Mouse (Mus musculus): ENCODE measurements around the gene Lypd1. TPM values are rescaled to one million over a fixed set of nuclear protein-coding genes. Genes with fewer than 3 reads are reported as not detected.

Gene Lypd1
- 4.3 and 5.3 TPM in 2 replicates for polyA plus RNA-seq (2014; fragmentation: Nextera tagmentation; extraction: Ambion mirVana)

DNA sequence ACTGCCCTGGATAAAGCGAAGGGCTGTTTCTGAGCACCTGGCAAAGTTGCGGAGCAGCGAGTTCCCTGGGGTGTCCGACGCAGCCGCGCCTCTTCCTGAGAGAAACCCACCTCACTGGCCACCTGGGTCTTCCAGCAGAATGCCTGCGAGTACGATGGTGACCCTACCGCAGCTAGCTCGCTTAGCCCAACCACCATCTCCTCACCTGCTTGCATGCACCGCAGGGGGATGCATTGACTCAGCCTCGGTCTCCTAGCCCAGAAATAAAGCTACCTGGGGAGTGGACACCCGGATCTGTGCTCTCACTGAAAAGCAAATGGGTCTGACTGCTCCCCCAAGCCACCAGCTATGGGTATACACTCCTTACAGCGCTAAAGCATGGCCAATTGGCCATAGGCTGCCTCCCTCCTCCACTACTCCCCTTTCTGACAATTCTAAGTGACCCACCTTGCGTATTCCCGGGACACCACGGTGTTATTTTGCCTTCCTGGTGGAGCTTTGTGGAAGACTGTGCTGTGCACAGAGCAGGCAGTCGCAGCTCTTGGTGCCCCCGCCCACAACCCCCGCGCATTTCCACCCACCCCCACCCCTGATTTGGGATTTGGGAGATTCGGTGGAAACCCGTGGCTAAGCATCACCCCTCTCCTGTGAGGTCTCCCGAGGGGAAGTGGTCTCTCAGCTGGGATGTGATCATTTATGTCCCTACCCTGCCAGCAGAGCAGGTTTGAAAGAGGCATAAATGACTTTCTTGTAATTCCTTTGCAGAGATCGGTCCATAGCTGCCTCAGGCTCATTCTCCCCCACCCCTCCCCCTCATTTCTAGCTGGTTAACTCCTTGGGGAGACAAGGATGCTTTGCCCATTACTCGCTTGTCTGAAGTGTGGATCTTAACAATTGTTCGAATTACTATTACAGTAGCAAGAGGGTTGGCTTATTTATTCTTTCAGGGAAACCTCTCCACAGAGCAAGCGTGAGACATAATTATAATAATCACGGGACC is at the start of gene Lypd1:
Gene Lypd1 (minus strand): TSS at position 501 of the 1,000 bp plus-strand sequence.
- no peaks in the 10 kb centered on the region for H3K9me3 ChIP-seq (ENCODE audit: control insufficient read depth, low read length)
- WGBS: 6% methylated on average over 30 of the region's 30 CpGs
- peaks cover 16% of the 10 kb centered on the region for H3K27me3 ChIP-seq (ENCODE audit: control insufficient read depth, insufficient read depth, low read length)

DNA sequence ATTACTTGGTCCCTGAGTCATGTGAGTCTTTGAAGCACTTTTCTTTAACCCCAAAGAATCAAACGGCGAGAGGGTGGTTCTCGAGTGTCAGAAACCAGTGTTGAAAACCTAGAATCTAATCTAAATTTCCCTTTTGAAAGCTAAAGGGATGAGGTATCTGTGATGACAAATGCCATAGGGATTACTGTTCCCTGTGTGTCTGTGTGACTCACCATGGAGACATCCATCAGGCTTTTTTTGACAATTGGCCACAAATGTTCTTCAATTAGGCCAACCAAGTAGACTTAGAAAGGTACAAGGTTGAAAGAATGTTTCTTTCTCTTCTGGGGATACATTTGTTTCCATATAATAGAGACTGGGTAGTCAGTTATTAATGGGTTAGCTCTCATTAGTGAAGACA is 38.1 kb upstream of the Lypd1 start:
- no peak for ATAC-seq (ENCODE audit: low FRiP score)
- WGBS: 82% methylated on average over 3 of the region's 3 CpGs
- no peak overlapping the region for H3K4me3 ChIP-seq (ENCODE audit: low read depth, low read length)

More for the DNA sequence above, at the start of gene Lypd1:
- Histone ChIP-seq H3K4me3 (ENCODE audit: low read depth, low read length) (peak within 1 kb of the TSS; percentile 47), H3K9ac (ENCODE audit: low read length) (peak within 1 kb of the TSS; percentile 56; the same call in 1 of the 2 replicates), H3K4me2 (peak within 1 kb of the TSS; percentile 93), H3K4me1 (ENCODE audit: control insufficient read depth, insufficient read depth, low read length) (peaks cover 20% of the 10 kb centered on the region), H3K36me3 (ENCODE audit: control insufficient read depth, insufficient read depth, low read length) (no peaks in the 10 kb centered on the region), H3K27ac (ENCODE audit: low read depth, low read length) (no peak within 1 kb of the TSS)
- peak; percentile 17; the same call in 1 of the 2 replicates for ATAC-seq (ENCODE audit: low FRiP score)
- peak; percentile 88 for DNase-seq (ENCODE audit: low spot score, missing footprints)

DNA sequence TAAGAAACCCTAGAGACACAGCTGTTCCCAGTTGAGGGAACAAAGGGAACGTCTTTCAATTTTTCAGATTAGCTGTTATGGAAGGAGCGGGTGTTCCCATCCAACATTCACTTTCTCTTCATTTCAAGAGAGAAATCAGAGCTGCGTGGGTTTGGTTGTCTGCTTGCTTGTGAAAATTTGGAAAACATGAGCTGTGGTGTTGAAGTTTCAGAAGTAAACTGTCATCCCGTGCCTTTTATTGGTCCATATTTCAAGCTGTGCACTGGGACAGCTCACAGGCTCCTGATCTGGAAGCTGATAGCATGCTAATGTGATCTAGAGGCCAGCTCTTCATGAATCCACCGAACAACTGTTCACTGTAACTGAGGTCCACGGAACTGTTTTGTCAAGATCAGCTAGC is 36.2 kb upstream of the Lypd1 start:
- Histone ChIP-seq H3K27me3 (ENCODE audit: control insufficient read depth, insufficient read depth, low read length) (no peaks in the 10 kb centered on the region), H3K4me3 (ENCODE audit: low read depth, low read length) (no peak overlapping the region), H3K9me3 (ENCODE audit: control insufficient read depth, low read length) (no peaks in the 10 kb centered on the region), H3K4me2 (no peak overlapping the region), H3K36me3 (ENCODE audit: control insufficient read depth, insufficient read depth, low read length) (no peaks in the 10 kb centered on the region), H3K4me1 (ENCODE audit: control insufficient read depth, insufficient read depth, low read length) (no peaks in the 10 kb centered on the region), H3K27ac (ENCODE audit: low read depth, low read length) (no peak overlapping the region), H3K9ac (ENCODE audit: low read length) (no peak overlapping the region)
- WGBS: 78% methylated on average over 6 of the region's 6 CpGs
- peak; percentile 76 for DNase-seq (ENCODE audit: low spot score, missing footprints)
- no peak for ATAC-seq (ENCODE audit: low FRiP score)

More for the DNA sequence above, 38.1 kb upstream of the Lypd1 start:
- DNase-seq (ENCODE audit: low spot score, missing footprints): no peak
- Histone ChIP-seq H3K27ac (ENCODE audit: low read depth, low read length) (no peak overlapping the region), H3K27me3 (ENCODE audit: control insufficient read depth, insufficient read depth, low read length) (no peaks in the 10 kb centered on the region), H3K4me1 (ENCODE audit: control insufficient read depth, insufficient read depth, low read length) (no peaks in the 10 kb centered on the region), H3K9me3 (ENCODE audit: control insufficient read depth, low read length) (no peaks in the 10 kb centered on the region), H3K4me2 (no peak overlapping the region), H3K36me3 (ENCODE audit: control insufficient read depth, insufficient read depth, low read length) (no peaks in the 10 kb centered on the region), H3K9ac (ENCODE audit: low read length) (no peak overlapping the region)

DNA sequence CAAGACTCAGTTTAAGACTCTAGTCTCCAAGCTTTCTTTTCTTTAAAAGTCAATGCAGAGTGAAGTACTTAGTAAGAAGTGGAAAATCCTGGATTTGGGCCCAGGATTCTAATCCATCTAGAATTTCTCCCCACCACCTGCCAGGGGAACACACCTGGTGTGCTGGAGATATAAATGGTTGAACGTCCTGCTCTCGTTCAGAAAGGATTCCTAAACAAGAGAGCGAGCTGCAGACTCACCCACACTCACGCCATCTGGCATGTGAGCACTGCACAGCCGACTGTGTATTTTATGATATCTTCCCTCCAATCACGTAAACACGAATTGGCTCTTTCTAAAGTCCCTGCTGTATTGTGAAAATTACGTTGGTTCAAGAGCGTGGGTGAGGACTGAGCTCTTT is 32.2 kb upstream of the Lypd1 start:
- Histone ChIP-seq H3K4me1 (ENCODE audit: control insufficient read depth, insufficient read depth, low read length) (no peaks in the 10 kb centered on the region), H3K4me2 (no peak overlapping the region), H3K27me3 (ENCODE audit: control insufficient read depth, insufficient read depth, low read length) (no peaks in the 10 kb centered on the region), H3K4me3 (ENCODE audit: low read depth, low read length) (no peak overlapping the region), H3K27ac (ENCODE audit: low read depth, low read length) (no peak overlapping the region), H3K9me3 (ENCODE audit: control insufficient read depth, low read length) (no peaks in the 10 kb centered on the region), H3K9ac (ENCODE audit: low read length) (no peak overlapping the region), H3K36me3 (ENCODE audit: control insufficient read depth, insufficient read depth, low read length) (no peaks in the 10 kb centered on the region)
- DNase-seq (ENCODE audit: low spot score, missing footprints) (peak; percentile 57), ATAC-seq (ENCODE audit: low FRiP score) (no peak)
- WGBS: 83% methylated on average over 9 of the region's 9 CpGs

DNA sequence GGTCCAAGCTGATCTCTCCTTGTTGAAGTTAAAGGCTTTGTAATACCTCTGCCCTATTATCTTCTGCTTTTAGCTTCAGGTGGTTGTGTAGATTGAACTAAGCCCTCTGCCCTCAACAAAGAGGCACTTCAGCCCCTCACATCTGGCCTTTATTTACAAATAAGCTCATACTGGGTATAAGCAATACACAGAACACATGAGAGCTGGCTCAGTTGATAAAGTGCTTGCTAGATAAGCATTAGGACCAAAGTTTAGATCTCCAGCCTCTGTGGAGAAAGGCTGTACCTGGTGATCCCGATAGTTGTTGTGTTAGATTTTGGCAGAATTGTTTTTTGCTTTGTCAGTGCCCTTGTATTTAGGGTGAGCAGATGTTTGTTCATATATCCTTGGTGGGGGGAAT is 30.4 kb upstream of the Lypd1 start:
- no peaks in the 10 kb centered on the region for H3K36me3 ChIP-seq (ENCODE audit: control insufficient read depth, insufficient read depth, low read length)
- H3K4me3 ChIP-seq (ENCODE audit: low read depth, low read length): no peak overlapping the region
- H3K4me1 ChIP-seq (ENCODE audit: control insufficient read depth, insufficient read depth, low read length): no peaks in the 10 kb centered on the region

DNA sequence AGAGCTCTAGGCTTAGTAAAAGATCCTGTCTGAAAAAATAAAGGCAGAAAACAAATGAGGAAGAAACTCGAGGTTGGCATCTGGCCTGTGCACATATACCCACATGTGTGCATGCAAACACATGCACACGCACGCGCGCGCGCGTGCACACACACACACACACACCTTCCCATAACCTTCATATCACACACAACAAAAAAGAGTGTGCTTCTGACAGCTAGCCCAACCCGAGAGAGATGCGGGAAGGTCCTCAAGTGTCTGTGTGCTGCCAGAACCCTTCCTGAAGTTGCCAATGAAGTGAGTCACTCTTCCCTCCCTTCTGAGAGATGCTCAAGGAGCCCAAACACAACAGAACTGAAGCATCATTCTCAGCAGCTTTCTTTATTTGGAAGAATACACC is 12.6 kb upstream of the Lypd1 start:
- Histone ChIP-seq H3K9me3 (ENCODE audit: control insufficient read depth, low read length) (no peaks in the 10 kb centered on the region), H3K9ac (ENCODE audit: low read length) (no peak overlapping the region)
- ATAC-seq (ENCODE audit: low FRiP score): no peak

More for the DNA sequence above, 30.4 kb upstream of the Lypd1 start:
- H3K9ac ChIP-seq (ENCODE audit: low read length): no peak overlapping the region
- no peak overlapping the region for H3K27ac ChIP-seq (ENCODE audit: low read depth, low read length)
- ATAC-seq (ENCODE audit: low FRiP score) (no peak), DNase-seq (ENCODE audit: low spot score, missing footprints) (peak; percentile 10)
- no peak overlapping the region for H3K4me2 ChIP-seq
- H3K27me3 ChIP-seq (ENCODE audit: control insufficient read depth, insufficient read depth, low read length): no peaks in the 10 kb centered on the region
- WGBS: 95% methylated on average over 1 of the region's 1 CpGs
- H3K9me3 ChIP-seq (ENCODE audit: control insufficient read depth, low read length): no peaks in the 10 kb centered on the region

DNA sequence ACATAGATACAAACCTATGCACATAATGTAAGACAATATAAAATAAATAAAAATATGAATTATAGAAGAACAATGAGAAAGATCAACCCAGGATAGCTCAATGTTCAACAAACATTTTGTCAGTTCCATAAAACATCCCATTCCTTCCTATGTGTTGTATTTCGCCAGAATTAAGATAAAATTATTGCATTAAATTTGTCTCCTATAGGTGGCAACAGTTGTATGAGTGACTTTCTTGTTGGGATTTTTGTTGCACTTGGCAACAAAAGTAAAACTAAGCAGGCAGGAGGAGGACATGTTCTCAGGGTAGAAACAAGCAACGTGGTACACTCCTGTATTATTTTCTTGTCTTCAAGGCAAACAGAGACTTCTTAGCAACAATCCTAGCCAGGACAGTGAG is 10.2 kb upstream of the Lypd1 start:
- ATAC-seq (ENCODE audit: low FRiP score) (no peak), DNase-seq (ENCODE audit: low spot score, missing footprints) (peak; percentile 62)
- Histone ChIP-seq H3K4me3 (ENCODE audit: low read depth, low read length) (no peak overlapping the region), H3K9me3 (ENCODE audit: control insufficient read depth, low read length) (peaks cover 3% of the 10 kb centered on the region; the same call in 1 of the 2 replicates), H3K9ac (ENCODE audit: low read length) (no peak overlapping the region), H3K4me1 (ENCODE audit: control insufficient read depth, insufficient read depth, low read length) (no peaks in the 10 kb centered on the region), H3K27ac (ENCODE audit: low read depth, low read length) (no peak overlapping the region), H3K36me3 (ENCODE audit: control insufficient read depth, insufficient read depth, low read length) (no peaks in the 10 kb centered on the region), H3K4me2 (no peak overlapping the region), H3K27me3 (ENCODE audit: control insufficient read depth, insufficient read depth, low read length) (no peaks in the 10 kb centered on the region)
- WGBS: 79% methylated on average over 2 of the region's 2 CpGs

More for the DNA sequence above, 12.6 kb upstream of the Lypd1 start:
- Histone ChIP-seq H3K4me3 (ENCODE audit: low read depth, low read length) (no peak overlapping the region), H3K36me3 (ENCODE audit: control insufficient read depth, insufficient read depth, low read length) (no peaks in the 10 kb centered on the region), H3K4me1 (ENCODE audit: control insufficient read depth, insufficient read depth, low read length) (no peaks in the 10 kb centered on the region), H3K27me3 (ENCODE audit: control insufficient read depth, insufficient read depth, low read length) (no peaks in the 10 kb centered on the region), H3K27ac (ENCODE audit: low read depth, low read length) (no peak overlapping the region), H3K4me2 (no peak overlapping the region)
- peak; percentile 33 for DNase-seq (ENCODE audit: low spot score, missing footprints)
- 91% methylated on average over 10 of the region's 10 CpGs for WGBS

DNA sequence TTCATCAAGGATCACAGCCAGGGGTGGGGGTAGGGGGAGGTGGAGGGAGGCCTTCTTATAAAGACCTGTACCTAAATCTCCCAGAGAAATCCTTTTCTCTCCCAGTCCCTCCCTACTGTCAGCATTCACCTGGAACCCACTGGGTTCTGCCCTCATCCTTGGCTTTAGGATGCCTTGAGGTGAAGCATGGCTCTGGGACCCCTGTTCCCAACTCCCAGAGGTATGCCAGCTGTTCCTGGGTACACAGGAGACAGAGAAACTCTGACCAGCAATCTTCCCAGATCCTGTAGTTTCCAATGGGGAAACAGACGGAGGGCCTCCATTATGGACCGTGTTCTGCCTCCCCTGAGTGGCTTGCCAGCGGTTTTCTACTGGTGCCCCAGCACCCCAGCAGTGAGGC is 7.8 kb upstream of the Lypd1 start:
- ATAC-seq (ENCODE audit: low FRiP score): no peak
- H3K4me2 ChIP-seq: no peak overlapping the region
- no peak overlapping the region for H3K4me3 ChIP-seq (ENCODE audit: low read depth, low read length)
- peaks cover 3% of the 10 kb centered on the region; the same call in 1 of the 2 replicates for H3K9me3 ChIP-seq (ENCODE audit: control insufficient read depth, low read length)
- no peaks in the 10 kb centered on the region for H3K27me3 ChIP-seq (ENCODE audit: control insufficient read depth, insufficient read depth, low read length)
- H3K27ac ChIP-seq (ENCODE audit: low read depth, low read length): no peak overlapping the region
- no peaks in the 10 kb centered on the region for H3K36me3 ChIP-seq (ENCODE audit: control insufficient read depth, insufficient read depth, low read length)
- DNase-seq (ENCODE audit: low spot score, missing footprints): peak; percentile 66
- H3K4me1 ChIP-seq (ENCODE audit: control insufficient read depth, insufficient read depth, low read length): no peaks in the 10 kb centered on the region
- WGBS: 97% methylated on average over 3 of the region's 3 CpGs
- no peak overlapping the region for H3K9ac ChIP-seq (ENCODE audit: low read length)

DNA sequence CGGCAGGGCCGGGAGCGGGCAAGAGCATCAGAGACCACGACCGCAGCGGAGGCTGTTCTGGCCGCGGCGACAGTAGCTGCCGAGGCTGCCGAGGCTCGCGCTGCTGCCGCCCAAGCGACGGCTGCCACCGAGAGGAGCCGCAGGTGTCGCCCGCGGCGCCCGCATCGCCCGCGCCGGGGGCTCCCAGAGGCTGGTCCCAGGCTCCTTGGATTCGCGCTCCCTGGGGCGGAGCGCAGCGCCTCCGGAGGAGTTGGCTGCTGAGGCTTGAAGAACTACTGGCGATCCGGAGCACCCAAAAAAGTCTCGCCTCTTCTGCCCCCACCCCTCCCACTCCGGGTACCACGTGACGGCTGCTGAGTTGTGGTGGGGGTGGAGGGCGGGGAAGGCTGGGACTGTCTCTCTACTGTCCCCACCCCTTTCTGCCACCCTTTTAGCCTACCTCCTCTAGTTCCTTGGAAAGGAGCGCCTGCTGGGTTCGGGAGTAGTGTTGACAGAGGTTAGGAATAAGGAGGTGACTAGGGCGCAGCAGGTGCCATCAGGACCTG is 928 bp downstream of the Lypd1 start:
- H3K27ac ChIP-seq (ENCODE audit: low read depth, low read length): no peak overlapping the region

More for the DNA sequence above, 928 bp downstream of the Lypd1 start:
- no peaks in the 10 kb centered on the region for H3K36me3 ChIP-seq (ENCODE audit: control insufficient read depth, insufficient read depth, low read length)
- DNase-seq (ENCODE audit: low spot score, missing footprints): peak; percentile 92
- peak overlapping the region; percentile 56; the same call in 1 of the 2 replicates for H3K9ac ChIP-seq (ENCODE audit: low read length)
- peak overlapping the region; percentile 47 for H3K4me3 ChIP-seq (ENCODE audit: low read depth, low read length)
- H3K9me3 ChIP-seq (ENCODE audit: control insufficient read depth, low read length): no peaks in the 10 kb centered on the region
- H3K27me3 ChIP-seq (ENCODE audit: control insufficient read depth, insufficient read depth, low read length): peaks cover 16% of the 10 kb centered on the region
- peaks cover 20% of the 10 kb centered on the region for H3K4me1 ChIP-seq (ENCODE audit: control insufficient read depth, insufficient read depth, low read length)
- WGBS: under 1% methylated on average over 43 of the region's 43 CpGs
- ATAC-seq (ENCODE audit: low FRiP score): peak; percentile 67
- peak overlapping the region; percentile 93 for H3K4me2 ChIP-seq

Data from midbrain, embryonic 11.5 days (tissue).